Mouse (Mus musculus) kidney, adult 9 months (tissue): ENCODE results near the gene Fabp3.
A peak's percentile ranks its signal among the peaks of the same experiment; 100 is the strongest.

Experiments used
- DNase-seq: peaks from one replicate; pipeline ENCODE4 v3.0.0; 2022

Gene Fabp3

GRCm38 (mm10) chr4:130295047-130295745 is 13.2 kb upstream of the Fabp3 start:
- no peak for DNase-seq

GRCm38 (mm10) chr4:130296243-130296965 is 12.0 kb upstream of the Fabp3 start:
- no peak for DNase-seq

GRCm38 (mm10) chr4:130297123-130297529 is 11.3 kb upstream of the Fabp3 start:
- peak; percentile 45 for DNase-seq

GRCm38 (mm10) chr4:130298877-130299628 is 9.3 kb upstream of the Fabp3 start:
- no peak for DNase-seq

GRCm38 (mm10) chr4:130299629-130300018 is 8.8 kb upstream of the Fabp3 start:
- DNase-seq = no peak

GRCm38 (mm10) chr4:130302285-130302870 is 6.0 kb upstream of the Fabp3 start:
- no peak for DNase-seq

- DNase-seq = no peak
These were observed 3.6 kb upstream of the Fabp3 start for GRCm38 (mm10) chr4:130304746-130305145.

- peak; percentile 85 for DNase-seq
These were observed 1.4 kb upstream of the Fabp3 start for GRCm38 (mm10) chr4:130306796-130307630.

GRCm38 (mm10) chr4:130307851-130308230 is 554 bp upstream of the Fabp3 start:
- peak; percentile 95 for DNase-seq

- no peak for DNase-seq
These were observed 859 bp downstream of the Fabp3 start for GRCm38 (mm10) chr4:130309254-130309653.

GRCm38 (mm10) chr4:130312526-130312925 is 4.1 kb downstream of the Fabp3 start:
- DNase-seq = no peak

- no peak for DNase-seq
These were observed 5.2 kb downstream of the Fabp3 start for GRCm38 (mm10) chr4:130313552-130313951.

GRCm38 (mm10) chr4:130315771-130316527 is 7.6 kb downstream of the Fabp3 start:
- DNase-seq = peak; percentile 85

- DNase-seq = no peak
These were observed 8.3 kb downstream of the Fabp3 start for GRCm38 (mm10) chr4:130316691-130317090.

- DNase-seq = peak; percentile 50
These were observed 9.7 kb downstream of the Fabp3 start for GRCm38 (mm10) chr4:130318122-130318521.

- no peak for DNase-seq
These were observed 11.2 kb downstream of the Fabp3 start for GRCm38 (mm10) chr4:130319564-130319963.

GRCm38 (mm10) chr4:130321640-130322039 is 13.2 kb downstream of the Fabp3 start:
- DNase-seq = no peak

GRCm38 (mm10) chr4:130322567-130322966 is 14.2 kb downstream of the Fabp3 start:
- DNase-seq = no peak

GRCm38 (mm10) chr4:130323165-130323564 is 14.8 kb downstream of the Fabp3 start:
- no peak for DNase-seq

- DNase-seq = no peak
These were observed 15.2 kb downstream of the Fabp3 start for GRCm38 (mm10) chr4:130323607-130324006.

- DNase-seq = no peak
These were observed 17.1 kb downstream of the Fabp3 start for GRCm38 (mm10) chr4:130325446-130325845.

- DNase-seq = no peak
These were observed 19.0 kb downstream of the Fabp3 start for GRCm38 (mm10) chr4:130327366-130327765.
